Mouse (Mus musculus) heart, postnatal 0 days (tissue): ENCODE data around the gene Kri1.

Experiments used
- CTCF ChIP-seq: IDR thresholded peaks from 2 replicates; pipeline ENCODE4 v1.5.1; 2016; ENCODE audit warnings: antibody characterized with exemption, control low read depth, low read depth
- EP300 ChIP-seq: IDR thresholded peaks from 2 replicates; pipeline ENCODE4 v1.6.1; 2016; ENCODE audit warnings: antibody characterized with exemption, low read depth

GRCm38 (mm10) chr9:21328041-21328440 is 40.3 kb upstream of the Kri1 start:
- no peak for TF ChIP-seq CTCF
- no peak for TF ChIP-seq EP300
